Mouse (Mus musculus) hindbrain, postnatal 0 days (tissue): ENCODE measurements at regions not wholly inside any gene's neighbourhood (a gene's known extent, or its start where the extent isn't known, plus 50 kb on each side); places are given as distances from the start of the nearest gene placed in this dataset.

Source experiments
- ATAC-seq: fragments of 200-750 bp; cut with Nextera tagmentation; 2 replicates; pipeline ENCODE4 v1.8.0; 2017; ENCODE audit warnings: mild to moderate bottlenecking, moderate TSS enrichment, moderate library complexity
- DNase-seq: peaks from one replicate; pipeline ENCODE4 v3.0.0-alpha.2; 2015; ENCODE audit warnings: low spot score
- H3K27ac ChIP-seq: fragments of 300-500 bp; sonication (generic); 2 replicates; pipeline ENCODE4 v1.5.1; 2014; ENCODE audit warnings: mild to moderate bottlenecking
- H3K27me3 ChIP-seq: fragments of 300-500 bp; sonication (generic); 2 replicates; pipeline ENCODE4 v1.6.1; 2014; ENCODE audit warnings: low read length, mixed read lengths; ENCODE audit not compliant: insufficient read depth
- H3K36me3 ChIP-seq: fragments of 300-500 bp; sonication (generic); 2 replicates; pipeline ENCODE4 v1.6.1; 2014; ENCODE audit warnings: low read length, mixed read lengths; ENCODE audit not compliant: insufficient read depth
- H3K4me1 ChIP-seq: fragments of 300-500 bp; sonication (generic); 2 replicates; pipeline ENCODE4 v1.6.1; 2014; ENCODE audit warnings: antibody characterized with exemption, low read length, mixed read lengths; ENCODE audit not compliant: insufficient read depth
- H3K4me2 ChIP-seq: fragments of 300-500 bp; sonication (generic); 2 replicates; pipeline ENCODE4 v1.6.1; 2014; ENCODE audit warnings: low read depth, mild to moderate bottlenecking, low read length, moderate library complexity, mixed read lengths
- H3K4me3 ChIP-seq: fragments of 300-500 bp; sonication (generic); 2 replicates; pipeline ENCODE4 v1.5.1; 2014; ENCODE audit warnings: low read length
- H3K9ac ChIP-seq: fragments of 300-500 bp; sonication (generic); replicated peaks from 2 replicates; pipeline ENCODE4 v1.6.1; 2014; ENCODE audit warnings: mild to moderate bottlenecking, low read length, moderate library complexity, mixed read lengths
- H3K9me3 ChIP-seq: fragments of 300-500 bp; sonication (generic); 2 replicates; pipeline ENCODE4 v1.6.1; 2016; ENCODE audit warnings: low read length, mixed read lengths
- CTCF ChIP-seq: IDR thresholded peaks from 2 replicates; pipeline ENCODE4 v1.5.1; 2016; ENCODE audit warnings: antibody characterized with exemption, control low read depth, low read depth
- WGBS: fragments of 180-500 bp; shearing (Covaris S2); extraction: QIAGEN DNeasy Blood & Tissue Kit; methylation state at CpG from one replicate; pipeline ENCODE4 v1.1.7; 2014; 5-methylcytosine and 5-hydroxymethylcytosine counted together

DNA sequence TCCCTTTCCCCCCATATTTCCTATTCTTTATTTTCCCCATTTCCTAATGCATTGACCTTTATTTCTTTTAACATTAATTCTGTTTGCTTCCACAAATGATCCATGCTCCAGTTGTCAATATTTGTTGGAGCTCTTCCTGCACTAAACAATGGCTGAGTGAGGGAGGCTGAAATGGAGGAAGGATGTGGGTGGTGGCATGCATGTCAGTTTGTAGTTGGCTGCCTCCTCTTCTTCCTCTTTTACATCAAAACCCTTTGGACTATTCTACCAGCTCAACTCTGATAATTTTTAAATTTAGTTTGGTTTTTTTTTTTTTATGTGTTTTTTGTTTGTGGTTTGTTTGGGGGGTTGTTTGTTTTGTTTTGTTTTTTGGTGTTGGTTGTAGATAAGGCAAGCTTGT is 313.5 kb upstream of the Meis1 start:
- ATAC-seq (no peak), DNase-seq (no peak)
- Histone ChIP-seq H3K4me1 (no peaks in the 10 kb centered on the region), H3K9me3 (no peaks in the 10 kb centered on the region), H3K4me3 (no peak overlapping the region), H3K36me3 (no peaks in the 10 kb centered on the region), H3K9ac (no peak overlapping the region), H3K27ac (no peak overlapping the region), H3K4me2 (no peak overlapping the region), H3K27me3 (no peaks in the 10 kb centered on the region)
- TF ChIP-seq CTCF, result no peak

DNA sequence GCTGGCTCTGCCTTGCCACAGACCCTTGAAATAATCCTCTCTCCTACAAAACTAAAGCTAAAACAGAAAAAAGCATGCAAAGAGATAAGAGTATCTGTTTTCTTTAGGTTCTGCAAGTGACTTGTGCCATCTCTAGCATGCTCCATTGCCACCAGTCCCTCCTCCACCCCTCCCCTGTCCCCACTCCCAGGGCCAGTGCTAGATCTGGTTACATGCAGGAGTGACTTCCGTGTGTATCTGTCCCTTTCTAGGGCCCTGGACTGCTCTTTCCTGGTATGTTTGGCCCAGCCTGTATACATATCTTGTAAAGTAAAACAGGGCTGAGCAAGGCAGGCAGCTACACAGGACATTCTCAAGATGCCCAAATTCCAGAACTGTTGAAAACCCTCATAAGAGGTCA is 313.9 kb upstream of the Meis1 start:
- DNase-seq (no peak), ATAC-seq (no peak)
- Histone ChIP-seq H3K27me3 (no peaks in the 10 kb centered on the region), H3K27ac (no peak overlapping the region), H3K9ac (no peak overlapping the region), H3K9me3 (no peaks in the 10 kb centered on the region), H3K4me1 (no peaks in the 10 kb centered on the region), H3K4me2 (no peak overlapping the region), H3K4me3 (no peak overlapping the region), H3K36me3 (no peaks in the 10 kb centered on the region)
- TF ChIP-seq CTCF, result no peak
- WGBS, result 70% methylated on average over 1 of the region's 1 CpGs

DNA sequence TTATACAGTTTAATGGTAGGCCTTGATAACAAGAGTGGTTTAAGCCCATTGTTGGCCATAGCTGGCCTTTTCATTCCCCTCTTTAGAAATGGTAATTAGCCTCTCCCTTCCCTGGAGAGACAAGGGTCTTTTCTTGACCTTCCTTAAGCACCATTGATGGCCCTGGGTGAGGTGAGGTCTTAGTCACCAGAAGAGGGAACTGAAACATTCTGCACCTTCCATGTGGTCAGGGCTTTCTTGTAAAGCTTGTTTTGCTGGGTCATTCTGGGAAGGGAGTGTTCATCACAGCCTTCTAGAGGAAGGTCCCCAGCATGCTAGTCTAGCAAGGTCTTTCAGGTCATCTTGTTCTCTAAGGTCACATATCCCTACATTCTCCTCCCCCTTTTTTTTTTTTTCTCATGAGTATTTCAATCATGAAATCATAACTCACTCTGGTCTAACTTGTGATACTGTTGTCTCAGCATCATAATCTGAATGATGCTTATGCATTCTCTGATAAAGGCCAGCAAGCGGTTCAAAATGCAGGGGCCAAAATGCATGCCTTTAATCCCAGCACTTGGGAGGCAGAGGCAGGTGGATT is 315.2 kb upstream of the Meis1 start:
- Histone ChIP-seq H3K27me3 (no peaks in the 10 kb centered on the region), H3K36me3 (no peaks in the 10 kb centered on the region), H3K9me3 (no peaks in the 10 kb centered on the region), H3K27ac (no peak overlapping the region), H3K4me2 (no peak overlapping the region), H3K9ac (no peak overlapping the region), H3K4me3 (no peak overlapping the region), H3K4me1 (no peaks in the 10 kb centered on the region)
- DNase-seq (no peak), ATAC-seq (no peak)
- WGBS, result 100% methylated on average over 1 of the region's 1 CpGs
- TF ChIP-seq CTCF, result no peak

DNA sequence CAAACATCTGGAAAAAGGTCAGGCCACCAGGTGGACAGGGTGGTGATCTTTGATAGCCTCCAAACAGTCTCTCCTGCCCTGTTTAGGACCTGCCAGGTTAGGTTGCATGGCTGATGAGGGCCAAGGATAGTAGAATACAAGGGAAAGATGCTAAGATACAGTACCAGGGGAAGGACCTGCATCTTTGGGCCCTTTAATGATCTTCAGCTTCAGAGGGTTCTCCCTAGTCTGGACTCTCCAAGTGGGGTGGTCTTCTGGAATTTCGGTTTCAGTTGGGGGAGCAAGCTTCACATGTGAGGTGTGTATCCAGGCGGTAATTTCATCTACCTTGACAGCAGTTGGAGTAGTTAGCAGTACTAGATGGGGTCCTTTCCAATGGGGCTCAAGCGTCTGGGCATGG is 316.6 kb upstream of the Meis1 start:
- no peak overlapping the region for H3K4me2 ChIP-seq
- no peak for TF ChIP-seq CTCF
- H3K4me3 ChIP-seq, result no peak overlapping the region
- H3K27me3 ChIP-seq, result no peaks in the 10 kb centered on the region
- DNase-seq (no peak), ATAC-seq (no peak)
- no peak overlapping the region for H3K9ac ChIP-seq
- no peaks in the 10 kb centered on the region for H3K4me1 ChIP-seq
- H3K9me3 ChIP-seq, result no peaks in the 10 kb centered on the region
- H3K27ac ChIP-seq, result no peak overlapping the region
- no peaks in the 10 kb centered on the region for H3K36me3 ChIP-seq
- 95% methylated on average over 3 of the region's 3 CpGs for WGBS

DNA sequence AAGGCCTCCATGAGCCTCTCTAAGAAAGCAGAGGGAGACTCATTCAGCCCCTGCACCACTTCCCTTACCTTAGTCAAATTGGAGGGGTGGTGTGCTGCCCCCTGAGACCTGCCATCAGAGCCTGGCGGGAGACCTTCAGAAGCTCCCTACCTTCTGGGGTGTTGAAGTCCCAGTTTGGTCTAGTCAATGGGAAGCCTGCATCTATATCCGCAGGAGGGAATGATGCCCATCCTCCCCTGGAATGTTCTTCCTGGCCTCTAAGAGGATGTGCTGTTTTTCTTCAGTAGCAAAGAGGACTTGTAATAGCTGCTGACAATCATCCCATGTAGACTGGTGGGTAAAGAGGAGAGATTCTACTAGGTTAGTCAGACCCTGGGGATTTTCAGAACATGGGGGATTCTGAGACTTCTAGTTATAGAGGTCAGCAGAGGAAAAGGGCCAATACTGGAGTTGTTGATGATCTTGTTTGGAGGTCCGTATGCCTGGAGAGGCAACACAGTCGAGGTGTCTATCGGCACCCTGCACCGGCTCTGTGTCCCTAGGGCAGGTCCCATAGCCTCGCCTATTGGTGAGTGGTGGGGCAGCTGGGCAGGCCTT is 321.0 kb upstream of the Meis1 start:
- Histone ChIP-seq H3K4me1 (no peaks in the 10 kb centered on the region), H3K27me3 (no peaks in the 10 kb centered on the region), H3K9me3 (no peaks in the 10 kb centered on the region), H3K4me3 (no peak overlapping the region), H3K4me2 (no peak overlapping the region), H3K9ac (no peak overlapping the region), H3K27ac (no peak overlapping the region), H3K36me3 (no peaks in the 10 kb centered on the region)
- DNase-seq (no peak), ATAC-seq (no peak)
- 97% methylated on average over 7 of the region's 7 CpGs for whole genome bisulfite sequencing
- no peak for TF ChIP-seq CTCF

DNA sequence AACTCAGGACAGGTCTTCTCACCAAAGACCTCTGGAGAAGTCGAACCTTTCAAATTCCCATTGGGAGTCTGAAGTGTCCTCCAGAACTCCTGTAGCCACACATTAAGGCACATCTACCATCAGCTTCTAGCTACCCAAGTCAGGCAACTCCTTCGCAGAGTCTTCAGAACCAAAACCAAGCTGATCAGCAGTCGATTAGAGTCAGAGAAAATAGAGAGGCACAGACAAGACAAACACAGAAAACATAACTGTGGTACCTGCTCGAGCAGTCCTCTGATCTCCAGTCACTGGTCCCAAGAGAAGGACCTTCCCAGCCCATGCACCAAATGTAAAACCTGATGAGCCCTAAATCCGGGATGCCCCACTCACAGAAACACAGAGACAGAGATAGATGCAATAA is 322.1 kb upstream of the Meis1 start:
- WGBS, result 76% methylated on average over 5 of the region's 5 CpGs
- Histone ChIP-seq H3K4me1 (no peaks in the 10 kb centered on the region), H3K27ac (no peak overlapping the region), H3K9ac (no peak overlapping the region), H3K36me3 (no peaks in the 10 kb centered on the region), H3K9me3 (no peaks in the 10 kb centered on the region), H3K4me3 (no peak overlapping the region), H3K4me2 (no peak overlapping the region), H3K27me3 (no peaks in the 10 kb centered on the region)
- no peak for TF ChIP-seq CTCF
- DNase-seq, result no peak
- no peak for ATAC-seq

DNA sequence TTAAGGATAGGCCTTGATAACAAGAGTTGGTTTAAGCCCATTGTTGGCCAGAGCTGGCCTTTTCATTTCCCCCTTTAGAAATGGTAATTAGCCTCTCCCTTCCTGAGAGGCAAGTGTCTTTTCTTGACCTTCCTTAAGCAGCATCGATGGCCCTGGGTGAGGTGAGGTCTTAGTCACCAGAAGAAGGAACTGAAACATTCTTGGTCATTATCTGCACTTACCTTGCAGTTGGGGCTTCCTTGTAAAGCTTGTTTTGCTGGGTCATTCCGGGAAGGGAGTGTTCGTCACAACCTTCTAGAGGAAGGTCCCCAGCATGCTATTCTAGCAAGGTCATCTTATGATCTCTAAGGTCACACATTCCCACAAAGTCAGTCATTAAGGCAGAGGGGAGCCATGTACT is 322.6 kb upstream of the Meis1 start:
- Histone ChIP-seq H3K4me3 (no peak overlapping the region), H3K4me2 (no peak overlapping the region), H3K9me3 (no peaks in the 10 kb centered on the region), H3K27ac (no peak overlapping the region), H3K27me3 (no peaks in the 10 kb centered on the region), H3K9ac (no peak overlapping the region), H3K4me1 (no peaks in the 10 kb centered on the region), H3K36me3 (no peaks in the 10 kb centered on the region)
- DNase-seq (no peak), ATAC-seq (no peak)
- 55% methylated on average over 3 of the region's 3 CpGs for WGBS
- no peak for TF ChIP-seq CTCF
